Mouse (Mus musculus) cerebellum, adult 11 months (tissue): ENCODE results near the gene Nmi.

Source experiments
- DNase-seq: peaks from one replicate; pipeline ENCODE4 v3.0.0; 2022

Gene Nmi

GRCm38 (mm10) chr2:51938750-51939149 lies 34.5 kb downstream of the Nmi start:
- DNase-seq = no peak

GRCm38 (mm10) chr2:51937004-51937403 lies 36.3 kb downstream of the Nmi start:
- no peak for DNase-seq

- DNase-seq = no peak
Measured at GRCm38 (mm10) chr2:51936585-51936984, 36.7 kb downstream of the Nmi start.

- no peak for DNase-seq
Measured at GRCm38 (mm10) chr2:51935921-51936320, 37.4 kb downstream of the Nmi start.

- DNase-seq = peak; percentile 74
Measured at GRCm38 (mm10) chr2:51934574-51935334, 38.5 kb downstream of the Nmi start, which contains the start of gene Rbm43. Rbm43 (minus strand) TSS chr2:51935163.

- no peak for DNase-seq
Measured at GRCm38 (mm10) chr2:51933341-51934134, 39.8 kb downstream of the Nmi start.

GRCm38 (mm10) chr2:51931241-51931640 lies 42.1 kb downstream of the Nmi start:
- no peak for DNase-seq

- peak; percentile 61 for DNase-seq
Measured at GRCm38 (mm10) chr2:51914944-51915680, 58.2 kb downstream of the Nmi start.

GRCm38 (mm10) chr2:51914532-51914931 lies 58.8 kb downstream of the Nmi start:
- DNase-seq = no peak

- DNase-seq = no peak
Measured at GRCm38 (mm10) chr2:51912740-51913139, 60.6 kb downstream of the Nmi start.

- no peak for DNase-seq
Measured at GRCm38 (mm10) chr2:51911864-51912263, 61.4 kb downstream of the Nmi start.

GRCm38 (mm10) chr2:51907538-51908110 lies 65.7 kb downstream of the Nmi start:
- no peak for DNase-seq

- no peak for DNase-seq
Measured at GRCm38 (mm10) chr2:51905637-51906036, 67.7 kb downstream of the Nmi start.
